29 mouse cellular contexts compared by ENCODE assay signal in genomic region chr1:110724900-110725299, GRCm38 (mm10).
"Had no signal": no experiment of that assay in that cellular context is flagged by ENCODE, and none has a peak within 500 bp of the region (broad histone marks: within the 10 kb centered on the region; RNA-seq: fewer than 3 reads in every experiment).

No protein-coding gene starts in this region.

- H3K36me3 ChIP-seq: limb, embryonic 12.5 days; limb, embryonic 13.5 days; limb, embryonic 15.5 days; liver, embryonic 12.5 days; liver, embryonic 13.5 days; liver, embryonic 15.5 days; lung, embryonic 15.5 days; midbrain, embryonic 10.5 days; midbrain, embryonic 12.5 days; midbrain, embryonic 13.5 days; midbrain, embryonic 15.5 days had no signal

- ATAC-seq: liver, embryonic 12.5 days; liver, postnatal 0 days; lung, postnatal 0 days; midbrain, embryonic 13.5 days; midbrain, embryonic 15.5 days; midbrain, embryonic 16.5 days had no signal

- H3K4me3 ChIP-seq: left cerebral cortex, adult 2 months; limb, embryonic 12.5 days; limb, embryonic 13.5 days; limb, embryonic 15.5 days; liver, embryonic 12.5 days; liver, embryonic 13.5 days; liver, embryonic 15.5 days; lung, embryonic 15.5 days; megakaryocyte, embryonic 14.5 days; midbrain, embryonic 10.5 days; midbrain, embryonic 12.5 days; midbrain, embryonic 13.5 days; midbrain, embryonic 15.5 days; myocyte had no signal

- H3K27me3 ChIP-seq: limb, embryonic 12.5 days; limb, embryonic 13.5 days; limb, embryonic 15.5 days; liver, embryonic 12.5 days; liver, embryonic 13.5 days; liver, embryonic 15.5 days; lung, embryonic 15.5 days; megakaryocyte, embryonic 14.5 days; midbrain, embryonic 12.5 days; midbrain, embryonic 13.5 days; midbrain, embryonic 15.5 days had no signal

- H3K27ac ChIP-seq: left cerebral cortex, adult 2 months; limb, embryonic 12.5 days; limb, embryonic 13.5 days; limb, embryonic 15.5 days; liver, embryonic 12.5 days; liver, embryonic 13.5 days; liver, embryonic 14.5 days; liver, embryonic 15.5 days; lung, embryonic 15.5 days; macrophage; midbrain, embryonic 10.5 days; midbrain, embryonic 12.5 days; midbrain, embryonic 13.5 days; midbrain, embryonic 15.5 days had no signal

- H3K9me3 ChIP-seq: limb, embryonic 12.5 days; limb, embryonic 13.5 days; limb, embryonic 15.5 days; liver, embryonic 12.5 days; liver, embryonic 13.5 days; liver, embryonic 15.5 days; lung, embryonic 15.5 days; megakaryocyte, embryonic 14.5 days; midbrain, embryonic 10.5 days; midbrain, embryonic 12.5 days; midbrain, embryonic 13.5 days; midbrain, embryonic 15.5 days had no signal

- H3K4me1 ChIP-seq: limb, embryonic 12.5 days; limb, embryonic 13.5 days; limb, embryonic 15.5 days; liver, embryonic 12.5 days; liver, embryonic 13.5 days; liver, embryonic 15.5 days; lung, embryonic 15.5 days; megakaryocyte, embryonic 14.5 days; midbrain, embryonic 10.5 days; midbrain, embryonic 12.5 days; midbrain, embryonic 13.5 days; midbrain, embryonic 15.5 days had no signal

- DNase-seq: left cerebral cortex, postnatal 4 days; liver; liver, embryonic 13.5 days; liver, postnatal 0 days; lung, adult 18-20 months; lung, adult 2 months; lung, embryonic 14.5 days; lung, postnatal 10 days; lung, postnatal 14 days; lung, postnatal 36 days; lung, postnatal 4 days; midbrain, embryonic 14.5 days had no signal
